Mouse (Mus musculus): Measurements from ENCODE around the gene Arl6ip6. TPM values are rescaled to one million over a fixed set of nuclear protein-coding genes. Genes with fewer than 3 reads are reported as not detected.

The Arl6ip6 gene
- total and polyA plus RNA-seq, 3 experiments = 43.8 to 438 (median 53.1) TPM

DNA sequence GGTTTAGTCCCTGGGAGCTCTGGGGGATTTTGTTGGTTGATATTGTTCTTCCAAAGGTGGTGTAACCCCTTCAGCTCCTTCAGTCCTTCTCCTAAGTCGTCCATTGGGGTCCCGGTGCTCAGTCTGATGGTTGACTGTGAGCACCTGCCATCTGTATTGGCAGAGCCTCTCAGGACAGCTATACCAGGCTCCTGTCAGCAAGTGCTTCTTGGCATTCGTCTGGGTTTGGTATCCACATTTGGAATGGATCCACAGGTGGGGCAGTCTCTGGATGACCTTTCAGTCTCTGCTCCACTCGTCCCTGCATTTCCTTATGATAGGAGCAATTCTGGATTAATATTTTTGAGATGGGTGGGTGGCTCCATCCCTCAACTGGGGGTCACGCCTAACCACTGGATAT lies 30.7 kb downstream of the Arl6ip6 start:
- peaks cover 0 to 3% of the 10 kb centered on the region in 2 experiments; a peak in 2 of 4 replicates for H3K36me3 ChIP-seq (ENCODE audit: control insufficient read depth in 1 of 2, insufficient read depth in 2 of 2, low read length in 2 of 2)
- H3K4me1 ChIP-seq (ENCODE audit: control insufficient read depth in 1 of 2, insufficient read depth in 2 of 2, low read length in 2 of 2) = no peaks in the 10 kb centered on the region
- H3K9me3 ChIP-seq (replicated peaks; ENCODE audit: insufficient read depth, low read length) = no peaks in the 10 kb centered on the region
- no peak for DNase-seq (ENCODE audit: low read depth, low spot score)
- H3K27me3 ChIP-seq (ENCODE audit: control insufficient read depth in 1 of 2, insufficient read depth in 2 of 2, low read length in 2 of 2) = no peaks in the 10 kb centered on the region
- H3K27ac ChIP-seq (ENCODE audit: control insufficient read depth, low read depth, low read length) = no peak overlapping the region
- H3K79me2 ChIP-seq (ENCODE audit: control insufficient read depth, insufficient read depth, low read length, poor library complexity) = no peaks in the 10 kb centered on the region
- H3K4me3 ChIP-seq (ENCODE audit: control insufficient read depth in 1 of 2, insufficient read depth in 1 of 2, low read depth in 2 of 2, low read length in 2 of 2) = no peak overlapping the region
- no peak for TF ChIP-seq HCFC1 (IDR thresholded peaks at IDR 0.05; ENCODE audit: low read depth, low read length)
- no peak for TF ChIP-seq USF2 (IDR thresholded peaks at IDR 0.05; ENCODE audit: borderline replicate concordance in 1 of 2, insufficient read depth in 1 of 2, low read depth in 1 of 2, low read length in 2 of 2)
- no peak for TF ChIP-seq MAFK (IDR thresholded peaks at IDR 0.05; ENCODE audit: borderline replicate concordance, low read depth, low read length)
- no peak for TF ChIP-seq UBTF (IDR thresholded peaks at IDR 0.05; ENCODE audit: borderline replicate concordance, insufficient read depth, low read depth, low read length)
- no peak for TF ChIP-seq TAL1 (IDR thresholded peaks at IDR 0.05; ENCODE audit: low read length)
- no peak for TF ChIP-seq SMC3 (IDR thresholded peaks at IDR 0.05; ENCODE audit: low read depth, low read length)
- TF ChIP-seq CHD1 (IDR thresholded peaks at IDR 0.05; ENCODE audit: low read depth, low read length) = no peak
- TF ChIP-seq GABPA (IDR thresholded peaks at IDR 0.05; ENCODE audit: low read depth, low read length) = no peak
- TF ChIP-seq GATA1 (IDR thresholded peaks at IDR 0.05; ENCODE audit: low read depth, low read length) = no peak
- TF ChIP-seq SIN3A (IDR thresholded peaks at IDR 0.05; ENCODE audit: low read length) = no peak
- TF ChIP-seq MAX (IDR thresholded peaks at IDR 0.05; ENCODE audit: low read length) = no peak
- TF ChIP-seq ZMIZ1 (IDR thresholded peaks at IDR 0.05; ENCODE audit: low read depth, low read length) = no peak
- no peak for TF ChIP-seq ELF1 (IDR thresholded peaks at IDR 0.05; ENCODE audit: low read depth, low read length)
- no peak for TF ChIP-seq TBP (IDR thresholded peaks at IDR 0.05; ENCODE audit: low read depth, low read length)
- TF ChIP-seq RAD21 (IDR thresholded peaks at IDR 0.05; ENCODE audit: low read depth, low read length) = no peak
- no peak for TF ChIP-seq ETS1 (IDR thresholded peaks at IDR 0.05; ENCODE audit: low read depth, low read length)
- no peak for TF ChIP-seq USF1 (IDR thresholded peaks at IDR 0.05; ENCODE audit: low read depth, low read length)
- no peak for TF ChIP-seq MXI1 (IDR thresholded peaks at IDR 0.05; ENCODE audit: low read depth, low read length)
- TF ChIP-seq RCOR1 (IDR thresholded peaks at IDR 0.05; ENCODE audit: low read depth, low read length) = no peak
- no peak for TF ChIP-seq ZC3H11A (IDR thresholded peaks at IDR 0.05; ENCODE audit: low read depth, low read length)
- H3K9ac ChIP-seq (ENCODE audit: control insufficient read depth, low read depth, low read length, poor library complexity, severe bottlenecking) = no peak overlapping the region

GRCm38 (mm10) chr2:53256982-53257381 lies 65.5 kb downstream of the Arl6ip6 start:
- no peaks in the 10 kb centered on the region for H3K27me3 ChIP-seq (ENCODE audit: control insufficient read depth in 1 of 2, insufficient read depth in 2 of 2, low read length in 2 of 2)
- TF ChIP-seq SIN3A (IDR thresholded peaks at IDR 0.05; ENCODE audit: low read length) (no peak), CTCF (IDR thresholded peaks at IDR 0.05 in 2 of 3, conservative IDR thresholded peaks at IDR 0.05 in 1 of 3; ENCODE audit: control insufficient read depth in 1 of 3, insufficient read depth in 1 of 3, low read depth in 2 of 3, low read length in 3 of 3, poor library complexity in 1 of 3, severe bottlenecking in 1 of 3) (no peak), ZC3H11A (IDR thresholded peaks at IDR 0.05; ENCODE audit: low read depth, low read length) (no peak), SMC3 (IDR thresholded peaks at IDR 0.05; ENCODE audit: low read depth, low read length) (no peak), CHD2 (IDR thresholded peaks at IDR 0.05; ENCODE audit: low read length) (no peak), TCF12 (IDR thresholded peaks at IDR 0.05; ENCODE audit: low read depth, low read length) (no peak), NELFE (IDR thresholded peaks at IDR 0.05; ENCODE audit: low read depth, low read length) (no peak), RAD21 (IDR thresholded peaks at IDR 0.05; ENCODE audit: low read depth, low read length) (no peak), CHD1 (IDR thresholded peaks at IDR 0.05; ENCODE audit: low read depth, low read length) (no peak), E2F4 (IDR thresholded peaks at IDR 0.05; ENCODE audit: borderline replicate concordance, low read depth, low read length) (no peak), ZMIZ1 (IDR thresholded peaks at IDR 0.05; ENCODE audit: low read depth, low read length) (no peak), UBTF (IDR thresholded peaks at IDR 0.05; ENCODE audit: borderline replicate concordance, insufficient read depth, low read depth, low read length) (no peak), BHLHE40 (IDR thresholded peaks at IDR 0.05; ENCODE audit: borderline replicate concordance, low read depth, low read length) (no peak), POLR2AphosphoS2 (IDR thresholded peaks at IDR 0.05; ENCODE audit: low read length) (no peak)
- H3K27ac ChIP-seq (ENCODE audit: control insufficient read depth, low read depth, low read length) = no peak overlapping the region
- H3K79me2 ChIP-seq (ENCODE audit: control insufficient read depth, insufficient read depth, low read length, poor library complexity) = no peaks in the 10 kb centered on the region
- no peak overlapping the region for H3K9ac ChIP-seq (ENCODE audit: control insufficient read depth, low read depth, low read length, poor library complexity, severe bottlenecking)
- H3K36me3 ChIP-seq (ENCODE audit: control insufficient read depth in 1 of 2, insufficient read depth in 2 of 2, low read length in 2 of 2) = no peaks in the 10 kb centered on the region
- H3K4me1 ChIP-seq (ENCODE audit: control insufficient read depth in 1 of 2, insufficient read depth in 2 of 2, low read length in 2 of 2) = no peaks in the 10 kb centered on the region
- H3K9me3 ChIP-seq (replicated peaks; ENCODE audit: insufficient read depth, low read length) = no peaks in the 10 kb centered on the region
- no peak overlapping the region for H3K4me3 ChIP-seq (ENCODE audit: control insufficient read depth in 1 of 2, insufficient read depth in 1 of 2, low read depth in 2 of 2, low read length in 2 of 2)
- no peak for DNase-seq (ENCODE audit: low read depth, low spot score)

Data from MEL (cell line).